Mouse (Mus musculus) embryo, embryonic 10.5 days (tissue): ENCODE data around the gene Qrfpr.

Source experiments
- DNase-seq: peaks from one replicate; pipeline ENCODE4 v3.0.0-alpha.2; 2015; ENCODE audit warnings: low spot score

The Qrfpr gene

GRCm38 (mm10) chr3:36150537-36150933 is 71.6 kb downstream of the Qrfpr start:
- DNase-seq: no peak

GRCm38 (mm10) chr3:36138996-36139395 is 83.1 kb downstream of the Qrfpr start:
- DNase-seq: no peak

GRCm38 (mm10) chr3:36138171-36138660 is 83.9 kb downstream of the Qrfpr start:
- DNase-seq: no peak

- DNase-seq: peak; percentile 74
Measured at GRCm38 (mm10) chr3:36137560-36137959, 84.6 kb downstream of the Qrfpr start.

- no peak for DNase-seq
Measured at GRCm38 (mm10) chr3:36136152-36136551, 86.0 kb downstream of the Qrfpr start.
